Mouse (Mus musculus): ENCODE measurements around the gene Srsf5. TPM values are rescaled to one million over a fixed set of nuclear protein-coding genes. Genes with fewer than 3 reads are reported as not detected.

Gene Srsf5
- polyA plus RNA-seq, 1 experiment from 2014 or later, result 583 TPM

Other genes with a start within 250 kb of the Srsf5 start
- gene Ccdc177, start 184.8 kb upstream of the Srsf5 start, polyA plus RNA-seq (2015; fragmentation: Nextera tagmentation; extraction: Ambion mirVana), result 0.06 and 0.10 TPM in 2 replicates
- 17.3 and 17.4 TPM in 2 replicates for gene Susd6, start 155.0 kb upstream of the Srsf5 start, polyA plus RNA-seq (2015; fragmentation: Nextera tagmentation; extraction: Ambion mirVana)
- 0.39 and 1.1 TPM in 2 replicates for gene Slc10a1, start 23.2 kb downstream of the Srsf5 start, polyA plus RNA-seq (2015; fragmentation: Nextera tagmentation; extraction: Ambion mirVana)
- 1.2 and 1.3 TPM in 2 replicates for gene Smoc1, start 81.3 kb downstream of the Srsf5 start, polyA plus RNA-seq (2015; fragmentation: Nextera tagmentation; extraction: Ambion mirVana)